ENCODE assay signal across 9 mouse cellular contexts in genomic region chr11:96145622-96146270, GRCm38 (mm10). TPM values are rescaled to one million over a fixed set of nuclear protein-coding genes. Genes with fewer than 3 reads are reported as not detected.
DNase-seq lines count a peak whose midpoint lies in the region; ATAC-seq and TF ChIP-seq lines count a peak whose summit lies in the region.
"Had no signal": no experiment of that assay in that cellular context is flagged by ENCODE, and none has a peak within 500 bp of the region (broad histone marks: within the 10 kb centered on the region; RNA-seq: fewer than 3 reads in every experiment).

No protein-coding gene starts in this region.

- TF ChIP-seq CTCF in E14TG2a.4 (conservative IDR thresholded peaks at IDR 0.05; ENCODE audit: low read length), result peak; percentile 68
- TF ChIP-seq CTCF in lung, embryonic 14.5 days (IDR thresholded peaks at IDR 0.05; ENCODE audit: low read depth), result peak; percentile 94

- no peak for ATAC-seq in forebrain, embryonic 12.5 days (ENCODE audit: low FRiP score)
- ATAC-seq in lung, embryonic 14.5 days (ENCODE audit: insufficient read depth), result peak; percentile 87

- peak; percentile 57 to 67 for DNase-seq in adrenal gland, postnatal 4 days (ENCODE audit: low spot score in 2 of 2)
- peak; percentile 77 to 87 for DNase-seq in heart, postnatal 10 days
- peak; percentile 77 to 93 for DNase-seq in kidney, postnatal 36 days
- DNase-seq in lung, embryonic 14.5 days, result peak; percentile 95
- peak; percentile 41 for DNase-seq in ovary, postnatal 10 days (ENCODE audit: low spot score)
- peak; percentile 48 for DNase-seq in urinary bladder, adult 2 months (ENCODE audit: low spot score)

- intact Hi-C loops in heart, postnatal 10 days (cut with DNase I), result loop anchor here (1.0 kb wide), 3 partner anchors 53 to 95 kb away; no protein-coding TSS in a partner anchor

- H3K9ac ChIP-seq in forebrain, embryonic 12.5 days, result 0 out of 2 replicates have a peak overlapping the region, but pooled peaks have one; percentile 30
- H3K9ac ChIP-seq in lung, embryonic 14.5 days, result no peak overlapping the region

- H3K4me1 ChIP-seq in E14TG2a.4 (replicated peaks; ENCODE audit: low read depth, low read length), result peaks cover 49% of the 10 kb centered on the region
- H3K4me1 ChIP-seq in forebrain, embryonic 12.5 days, result peaks cover 14% of the 10 kb centered on the region; the same call in 1 of the 2 replicates
- no peaks in the 10 kb centered on the region for H3K4me1 ChIP-seq in lung, embryonic 14.5 days (ENCODE audit: insufficient read depth)

- H3K4me2 ChIP-seq in forebrain, embryonic 12.5 days, result peak overlapping the region; percentile 38
- H3K4me2 ChIP-seq in lung, embryonic 14.5 days, result peak overlapping the region; percentile 51

- peak overlapping the region; percentile 39; the same call in 1 of the 2 replicates for H3K4me3 ChIP-seq in E14TG2a.4 (replicated peaks; ENCODE audit: low read length)
- H3K4me3 ChIP-seq in forebrain, embryonic 12.5 days (replicated peaks), result 0 out of 2 replicates have a peak overlapping the region, but pooled peaks have one; percentile 9
- H3K4me3 ChIP-seq in lung, embryonic 14.5 days (ENCODE audit: low read depth, low read length), result peak overlapping the region; percentile 12; the same call in 1 of the 2 replicates

- 0 out of 2 replicates have a peak, but pooled peaks cover 3% of the 10 kb centered on the region for H3K9me3 ChIP-seq in E14TG2a.4 (ENCODE audit: low read length)
- H3K9me3 ChIP-seq in forebrain, embryonic 12.5 days, result no peaks in the 10 kb centered on the region
- H3K9me3 ChIP-seq in lung, embryonic 14.5 days (ENCODE audit: low read depth, low read length), result no peaks in the 10 kb centered on the region

- no peak overlapping the region for H3K27ac ChIP-seq in forebrain, embryonic 12.5 days
- no peak overlapping the region for H3K27ac ChIP-seq in lung, embryonic 14.5 days (ENCODE audit: low read depth)

- peaks cover 46% of the 10 kb centered on the region for H3K27me3 ChIP-seq in E14TG2a.4 (ENCODE audit: insufficient read depth, low read length)
- peaks cover 72% of the 10 kb centered on the region for H3K27me3 ChIP-seq in forebrain, embryonic 12.5 days
- peaks cover 29% of the 10 kb centered on the region; the same call in 1 of the 2 replicates for H3K27me3 ChIP-seq in lung, embryonic 14.5 days (ENCODE audit: insufficient read depth, low read length)

- H3K36me3 ChIP-seq in E14TG2a.4 (ENCODE audit: insufficient read depth, low read length), result no peaks in the 10 kb centered on the region
- H3K36me3 ChIP-seq in forebrain, embryonic 12.5 days (replicated peaks), result no peaks in the 10 kb centered on the region
- H3K36me3 ChIP-seq in lung, embryonic 14.5 days (ENCODE audit: insufficient read depth), result no peaks in the 10 kb centered on the region

- 2% methylated on average over 15 of the region's 15 CpGs for WGBS in forebrain, embryonic 12.5 days
- 2% methylated on average over 15 of the region's 15 CpGs for WGBS in lung, embryonic 14.5 days

RNA-seq across cellular contexts. Expression of gene Ttll6, which starts 12.2 kb away (rescaled TPM):
- not detected for total RNA-seq in adrenal gland, postnatal 4 days (2021)
- polyA plus RNA-seq in forebrain, embryonic 12.5 days (2016; fragmentation: Nextera tagmentation; extraction: Ambion mirVana), result 0.28 and 0.32 TPM in 2 replicates
- total RNA-seq in heart, postnatal 10 days (2021), result not detected
- 0.09 TPM in 1 of 2 replicates, not detected in the other for polyA plus RNA-seq in lung, embryonic 14.5 days (2014; fragmentation: Nextera tagmentation; extraction: Ambion mirVana)
- polyA plus RNA-seq in urinary bladder, adult 2 months (2012; rRNA removed), result 0.04 TPM in 2 replicates

RNA-seq across cellular contexts. Expression of gene Calcoco2, which starts 34.0 kb away (rescaled TPM):
- not detected for total RNA-seq in adrenal gland, postnatal 4 days (2021)
- not detected in 2 replicates for polyA plus RNA-seq in forebrain, embryonic 12.5 days (2016; fragmentation: Nextera tagmentation; extraction: Ambion mirVana)
- not detected for total RNA-seq in heart, postnatal 10 days (2021)
- polyA plus RNA-seq in lung, embryonic 14.5 days (2014; fragmentation: Nextera tagmentation; extraction: Ambion mirVana), result not detected in 2 replicates
- 0.03 TPM in 1 of 2 replicates, not detected in the other for polyA plus RNA-seq in urinary bladder, adult 2 months (2012; rRNA removed)
- polyA plus RNA-seq: gonadal fat pad, adult 2 months had no signal

RNA-seq across cellular contexts. Expression of gene Hoxb13, which starts 48.4 kb away (rescaled TPM):
- not detected for total RNA-seq in adrenal gland, postnatal 4 days (2021)
- polyA plus RNA-seq in forebrain, embryonic 12.5 days (2016; fragmentation: Nextera tagmentation; extraction: Ambion mirVana), result not detected in 2 replicates
- not detected for total RNA-seq in heart, postnatal 10 days (2021)
- not detected in 2 replicates for polyA plus RNA-seq in lung, embryonic 14.5 days (2014; fragmentation: Nextera tagmentation; extraction: Ambion mirVana)
- 1.5 and 1.7 TPM in 2 replicates for polyA plus RNA-seq in urinary bladder, adult 2 months (2012; rRNA removed)

Comparison
In these comparisons a context has a peak if more than half of its experiments do, and no peak if none do; other contexts are left out.
1. DNase-seq: peak in every context shown above with its lines; median percentile 95 in lung, embryonic 14.5 days; 85 in kidney, postnatal 36 days; 82 in heart, postnatal 10 days; 62 in adrenal gland, postnatal 4 days; 48 in urinary bladder, adult 2 months; 41 in ovary, postnatal 10 days.